Mouse (Mus musculus) liver, adult 2 months (tissue): ENCODE measurements around the gene A930018P22Rik.

Experiments
- CTCF ChIP-seq: fragments of 200-500 bp; IDR thresholded peaks from 2 replicates; pipeline ENCODE4 v1.5.1; 2011; ENCODE audit warnings: low read depth, low read length, control low read depth
- POLR2A ChIP-seq: fragments of 200-500 bp; IDR thresholded peaks from 2 replicates; pipeline ENCODE4 v1.6.1; 2011; ENCODE audit warnings: low read length, control low read depth; ENCODE audit not compliant: insufficient read depth; ENCODE audit errors: extremely low read depth

GRCm38 (mm10) chr2:104130969-104131368 lies 8.4 kb downstream of the A930018P22Rik start:
- TF ChIP-seq CTCF (peak; percentile 88), POLR2A (no peak)
